Mouse (Mus musculus): Measurements from ENCODE around the gene Hesx1. TPM values are rescaled to one million over a fixed set of nuclear protein-coding genes. Genes with fewer than 3 reads are reported as not detected.
A peak's percentile ranks its signal among the peaks of the same experiment; 100 is the strongest.

Hesx1 gene
- polyA plus RNA-seq, 1 experiment from 2014 or later: 1.9 TPM

DNA sequence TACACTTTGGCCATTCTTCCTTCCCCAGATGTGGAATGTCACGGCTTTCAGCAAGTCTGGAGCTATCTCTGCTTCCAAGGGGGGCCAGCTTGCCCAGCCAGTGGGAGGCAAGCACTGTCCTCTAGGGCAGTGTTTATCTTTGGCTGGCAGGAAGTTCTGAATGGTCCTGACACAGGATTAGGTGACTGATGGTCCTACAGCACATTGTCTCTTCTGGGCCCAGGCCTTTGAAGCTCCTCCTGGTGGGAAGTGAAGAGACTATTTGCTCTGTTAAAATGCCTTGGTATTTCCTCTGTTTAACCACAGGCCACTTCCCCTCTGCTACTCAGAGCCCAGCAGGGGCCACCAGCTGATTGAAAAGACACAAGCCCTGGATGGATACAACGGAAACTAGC lies 50.7 kb downstream of the Hesx1 start:
- DNase-seq (ENCODE audit: low spot score): peak; percentile 88
- Histone ChIP-seq H3K36me3 (ENCODE audit: insufficient read depth, low read length) (no peaks in the 10 kb centered on the region), H3K4me3 (replicated peaks; ENCODE audit: low read depth, low read length) (no peak overlapping the region), H3K9me3 (replicated peaks; ENCODE audit: low read length) (no peaks in the 10 kb centered on the region), H3K27ac (peak overlapping the region; percentile 68; the same call in 1 of the 2 replicates), H3K9ac (ENCODE audit: low read depth, low read length) (no peak overlapping the region), H3K4me1 (replicated peaks; ENCODE audit: insufficient read depth, low read length) (peaks cover 28% of the 10 kb centered on the region), H3K27me3 (ENCODE audit: insufficient read depth, low read length) (no peaks in the 10 kb centered on the region), H3K4me2 (ENCODE audit: low read length) (no peak overlapping the region; the same call in 1 of the 2 replicates)
- ATAC-seq (replicated peaks; ENCODE audit: low FRiP score, low read depth): peak; percentile 73
- 26% methylated on average over 2 of the region's 2 CpGs for WGBS
- TF ChIP-seq CTCF (IDR thresholded peaks at IDR 0.05; ENCODE audit: low read depth): peak; percentile 51

GRCm38 (mm10) chr14:27048231-27048956 lies 54.2 kb downstream of the Hesx1 start:
- 30% methylated on average over 8 of the region's 8 CpGs for WGBS
- Histone ChIP-seq H3K4me1 (replicated peaks; ENCODE audit: insufficient read depth, low read length) (peaks cover 36% of the 10 kb centered on the region), H3K4me2 (ENCODE audit: low read length) (no peak overlapping the region; the same call in 1 of the 2 replicates)

DNA sequence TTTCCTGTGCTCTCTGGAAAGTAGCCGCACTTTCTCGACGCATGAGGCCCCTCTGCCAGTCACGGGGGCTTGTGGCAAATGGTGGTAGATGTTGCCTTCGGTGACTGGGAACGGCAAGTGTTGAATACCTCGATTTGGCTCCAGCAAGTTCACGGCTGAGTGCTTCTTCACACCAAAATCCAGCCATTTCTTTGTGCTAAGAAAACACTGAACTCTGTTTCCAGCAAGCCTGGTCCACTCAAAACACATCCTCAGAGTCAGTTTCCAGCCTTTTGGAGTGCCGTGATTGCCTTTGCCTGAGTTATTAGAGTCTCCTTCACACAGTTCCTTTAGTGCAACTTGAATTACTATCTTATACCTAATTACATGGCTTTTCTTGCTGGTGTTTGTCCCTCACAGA lies 55.8 kb downstream of the Hesx1 start:
- Histone ChIP-seq H3K36me3 (ENCODE audit: insufficient read depth, low read length) (no peaks in the 10 kb centered on the region), H3K27me3 (ENCODE audit: insufficient read depth, low read length) (no peaks in the 10 kb centered on the region), H3K4me2 (ENCODE audit: low read length) (no peak overlapping the region), H3K4me3 (replicated peaks; ENCODE audit: low read depth, low read length) (no peak overlapping the region), H3K4me1 (replicated peaks; ENCODE audit: insufficient read depth, low read length) (peaks cover 20% of the 10 kb centered on the region), H3K27ac (no peak overlapping the region), H3K9ac (ENCODE audit: low read depth, low read length) (no peak overlapping the region), H3K9me3 (replicated peaks; ENCODE audit: low read length) (no peaks in the 10 kb centered on the region)
- DNase-seq (ENCODE audit: low spot score): no peak
- WGBS: 37% methylated on average over 9 of the region's 9 CpGs
- ATAC-seq (replicated peaks; ENCODE audit: low FRiP score, low read depth): no peak
- TF ChIP-seq CTCF (IDR thresholded peaks at IDR 0.05; ENCODE audit: low read depth): no peak

More at GRCm38 (mm10) chr14:27048231-27048956, 54.2 kb downstream of the Hesx1 start:
- peak overlapping the region; percentile 19 for H3K27ac ChIP-seq
- no peaks in the 10 kb centered on the region for H3K36me3 ChIP-seq (ENCODE audit: insufficient read depth, low read length)
- H3K9ac ChIP-seq (ENCODE audit: low read depth, low read length): no peak overlapping the region
- no peak overlapping the region for H3K4me3 ChIP-seq (replicated peaks; ENCODE audit: low read depth, low read length)
- no peak for TF ChIP-seq CTCF (IDR thresholded peaks at IDR 0.05; ENCODE audit: low read depth)
- DNase-seq (ENCODE audit: low spot score): peak; percentile 51
- H3K27me3 ChIP-seq (ENCODE audit: insufficient read depth, low read length): no peaks in the 10 kb centered on the region
- H3K9me3 ChIP-seq (replicated peaks; ENCODE audit: low read length): no peaks in the 10 kb centered on the region
- ATAC-seq (replicated peaks; ENCODE audit: low FRiP score, low read depth): no peak

- DNase-seq (ENCODE audit: low spot score) (no peak), ATAC-seq (replicated peaks; ENCODE audit: low FRiP score, low read depth) (no peak)
- 0 out of 2 replicates have a peak overlapping the region, but pooled peaks have one; percentile 27 for H3K9ac ChIP-seq (ENCODE audit: low read depth, low read length)
- 34% methylated on average over 18 of the region's 18 CpGs for WGBS
- peak overlapping the region; percentile 60 for H3K27ac ChIP-seq
- no peaks in the 10 kb centered on the region for H3K27me3 ChIP-seq (ENCODE audit: insufficient read depth, low read length)
- no peaks in the 10 kb centered on the region for H3K9me3 ChIP-seq (replicated peaks; ENCODE audit: low read length)
- no peak overlapping the region; the same call in 1 of the 2 replicates for H3K4me2 ChIP-seq (ENCODE audit: low read length)
- peaks cover 18% of the 10 kb centered on the region for H3K4me1 ChIP-seq (replicated peaks; ENCODE audit: insufficient read depth, low read length)
- TF ChIP-seq CTCF (IDR thresholded peaks at IDR 0.05; ENCODE audit: low read depth): no peak
- H3K4me3 ChIP-seq (replicated peaks; ENCODE audit: low read depth, low read length): no peak overlapping the region
- H3K36me3 ChIP-seq (ENCODE audit: insufficient read depth, low read length): no peaks in the 10 kb centered on the region
These were observed 56.6 kb downstream of the Hesx1 start for GRCm38 (mm10) chr14:27050560-27051510.

DNA sequence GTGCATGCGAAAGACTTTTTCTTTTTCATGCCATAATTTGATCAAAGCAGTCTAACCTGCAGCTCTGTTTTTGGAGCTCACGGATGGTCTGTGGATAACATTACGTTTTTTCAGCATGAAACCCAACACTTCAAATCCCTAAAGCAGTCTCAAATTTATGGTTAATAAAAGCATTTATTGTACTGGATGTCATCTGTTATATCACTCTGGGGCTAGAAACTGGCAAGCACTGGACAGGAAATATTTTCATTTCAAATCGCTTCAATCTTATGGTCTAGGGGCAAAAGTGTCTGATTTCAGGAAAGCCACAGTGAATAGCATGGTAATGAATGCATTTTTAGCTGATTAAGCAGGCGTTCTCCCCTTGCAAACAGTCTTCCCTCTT lies 57.3 kb downstream of the Hesx1 start:
- DNase-seq (ENCODE audit: low spot score) (no peak), ATAC-seq (replicated peaks; ENCODE audit: low FRiP score, low read depth) (no peak)
- H3K9me3 ChIP-seq (replicated peaks; ENCODE audit: low read length): no peaks in the 10 kb centered on the region
- H3K4me1 ChIP-seq (replicated peaks; ENCODE audit: insufficient read depth, low read length): peaks cover 18% of the 10 kb centered on the region
- H3K27ac ChIP-seq: peak overlapping the region; percentile 60; the same call in 1 of the 2 replicates
- no peak overlapping the region for H3K4me3 ChIP-seq (replicated peaks; ENCODE audit: low read depth, low read length)
- H3K27me3 ChIP-seq (ENCODE audit: insufficient read depth, low read length): no peaks in the 10 kb centered on the region
- no peaks in the 10 kb centered on the region for H3K36me3 ChIP-seq (ENCODE audit: insufficient read depth, low read length)
- 31% methylated on average over 5 of the region's 5 CpGs for WGBS
- no peak for TF ChIP-seq CTCF (IDR thresholded peaks at IDR 0.05; ENCODE audit: low read depth)
- no peak overlapping the region for H3K9ac ChIP-seq (ENCODE audit: low read depth, low read length)
- no peak overlapping the region for H3K4me2 ChIP-seq (ENCODE audit: low read length)

Other genes starting within 250 kb of the Hesx1 start
- gene Asb14, start 99.9 kb upstream of the Hesx1 start, polyA plus RNA-seq (2015; fragmentation: Nextera tagmentation; extraction: Ambion mirVana): 0.12 and 0.19 TPM in 2 replicates
- 36.6 and 38.8 TPM in 2 replicates for gene Appl1, start 23.2 kb upstream of the Hesx1 start, polyA plus RNA-seq (2015; fragmentation: Nextera tagmentation; extraction: Ambion mirVana)
- gene Il17rd, start 44.5 kb downstream of the Hesx1 start, polyA plus RNA-seq (2015; fragmentation: Nextera tagmentation; extraction: Ambion mirVana): 3.9 TPM in 2 replicates
- gene Arhgef3, start 120.5 kb downstream of the Hesx1 start, polyA plus RNA-seq (2015; fragmentation: Nextera tagmentation; extraction: Ambion mirVana): 20.0 and 20.4 TPM in 2 replicates